Mouse (Mus musculus): ENCODE data around the gene Bmp6.

The Bmp6 gene

DNA sequence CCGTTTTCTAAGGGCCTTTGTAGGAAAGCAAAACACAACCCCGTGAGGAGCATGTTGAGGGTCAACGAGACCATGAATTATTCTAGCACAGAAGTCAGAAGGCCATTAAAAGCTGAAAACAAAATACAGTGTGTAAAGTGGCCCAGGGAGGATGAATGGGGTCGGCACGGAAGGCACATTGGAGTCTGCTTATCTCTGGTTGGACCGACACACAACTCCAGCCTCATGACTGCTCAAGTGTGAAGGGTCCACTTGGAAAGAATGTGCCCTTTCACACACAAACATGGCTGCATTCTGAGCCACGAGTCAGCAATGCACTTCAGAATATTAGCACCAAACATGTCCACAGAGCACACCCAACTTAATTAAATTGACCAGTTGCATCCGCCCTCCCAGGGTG is 84.8 kb downstream of the Bmp6 start:
- DNase-seq (ENCODE audit: low spot score in 2 of 2), result no peak

GRCm38 (mm10) chr13:38430075-38430474 is 85.2 kb downstream of the Bmp6 start:
- DNase-seq (ENCODE audit: low spot score in 2 of 2), result no peak

DNA sequence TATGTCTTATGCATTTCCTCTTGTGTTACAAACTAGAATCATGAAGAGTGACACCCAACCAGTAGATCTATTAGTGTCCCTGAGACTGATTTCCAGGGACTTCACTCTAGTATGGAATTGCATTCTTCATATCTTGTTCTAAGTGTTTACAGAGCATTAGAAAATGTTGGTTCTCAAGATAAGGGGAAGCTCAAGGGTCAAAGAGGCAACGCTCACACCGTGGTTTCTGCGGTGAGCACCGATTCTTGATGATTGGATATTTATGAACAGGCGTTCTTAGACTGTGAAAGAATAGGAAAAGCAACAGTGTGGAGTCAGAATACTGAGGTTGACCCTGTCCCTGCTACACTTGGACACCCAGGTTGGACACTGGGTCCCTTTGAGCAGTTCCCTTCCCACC is 89.9 kb downstream of the Bmp6 start:
- DNase-seq (ENCODE audit: low spot score in 2 of 2), result no peak

DNA sequence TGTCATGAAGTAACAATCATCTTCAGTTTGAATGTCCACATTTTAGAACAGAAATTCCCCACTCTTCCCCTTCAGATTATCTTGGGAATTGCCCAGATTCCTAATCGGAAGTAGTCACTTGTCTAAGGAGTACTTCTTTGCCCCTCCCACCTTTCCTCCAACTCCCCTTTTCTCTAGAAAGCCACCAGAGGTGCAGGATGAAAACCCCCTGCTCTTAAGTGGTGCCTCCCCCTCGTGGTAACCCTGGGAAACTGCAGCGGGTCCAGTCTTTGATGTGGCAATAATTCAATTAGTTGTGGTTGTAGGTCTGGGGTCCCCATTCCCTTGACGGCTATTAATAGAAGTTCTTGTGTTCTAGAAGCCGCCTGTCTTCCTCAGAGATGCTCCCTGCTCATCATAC is 93.0 kb downstream of the Bmp6 start:
- no peak for DNase-seq (ENCODE audit: low spot score in 2 of 2)

GRCm38 (mm10) chr13:38440240-38440639 is 95.3 kb downstream of the Bmp6 start:
- no peak for DNase-seq (ENCODE audit: low spot score in 2 of 2)

DNA sequence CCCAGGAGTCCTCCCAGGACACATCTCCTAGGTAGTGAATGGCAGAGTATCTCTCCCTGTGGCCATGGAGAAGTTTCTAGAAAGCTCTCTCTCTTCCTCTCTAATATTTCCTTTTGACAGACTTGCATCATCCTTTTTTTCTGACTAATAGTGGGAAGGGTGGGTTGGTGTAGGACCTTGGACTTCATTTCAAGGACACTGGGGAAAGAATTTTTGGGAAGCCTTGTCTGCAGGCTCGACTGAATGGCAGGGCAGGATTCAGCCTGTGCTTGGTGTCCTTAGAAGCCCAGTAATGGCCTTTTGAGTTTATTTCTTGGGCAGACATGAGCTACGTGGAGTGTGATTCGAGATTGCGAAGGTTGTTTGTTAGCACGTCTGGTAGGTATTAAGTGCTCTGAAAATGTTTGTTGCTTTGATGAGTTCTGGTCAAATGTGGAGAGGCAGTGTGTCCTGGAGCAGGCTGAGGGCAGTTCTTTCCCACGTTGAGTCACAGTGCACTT is 103.7 kb downstream of the Bmp6 start:
- DNase-seq (ENCODE audit: low spot score in 2 of 2), result no peak

DNA sequence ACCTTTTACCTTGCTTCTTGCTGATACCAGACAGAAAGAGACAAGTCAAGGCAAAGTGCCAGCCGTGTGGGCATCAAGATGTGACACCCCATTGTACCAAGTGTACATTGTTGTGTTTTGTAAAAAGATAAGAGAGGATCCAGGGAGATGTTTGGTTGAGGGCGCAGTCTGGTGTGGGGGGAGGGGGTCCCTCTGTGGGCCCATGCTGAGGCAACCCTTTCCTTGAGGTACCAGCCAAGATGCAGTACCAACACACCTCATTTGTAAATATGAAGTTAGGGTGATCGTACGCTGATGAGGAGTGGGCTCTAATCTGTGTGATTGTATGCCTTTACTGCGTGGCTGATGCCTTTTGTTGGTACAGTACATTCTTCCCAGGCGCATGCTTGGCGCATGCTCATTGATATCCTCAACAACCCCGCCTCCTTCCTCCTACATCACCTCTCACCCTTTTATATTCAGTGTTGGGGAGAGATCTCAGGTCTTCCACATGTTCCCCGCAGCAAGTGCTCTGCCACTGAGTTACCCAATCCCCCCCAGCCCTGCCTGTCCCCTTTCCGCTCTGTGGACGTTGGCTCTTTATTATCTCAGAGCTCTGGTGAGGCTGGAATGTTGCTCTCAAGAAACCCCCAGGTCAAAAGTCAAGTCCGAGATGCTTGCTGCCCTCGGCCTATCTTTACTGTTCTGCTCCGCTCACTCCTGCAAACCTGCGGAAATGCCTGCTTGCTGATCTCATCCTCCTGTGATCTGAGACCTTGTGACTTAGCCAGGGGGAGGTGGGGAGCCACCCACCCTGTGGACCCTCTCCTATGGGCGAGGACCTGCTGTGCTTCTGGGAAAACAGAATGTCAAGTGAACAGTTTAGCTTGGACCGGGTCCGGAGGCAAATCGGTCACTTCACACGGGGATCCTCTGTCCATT is 105.4 kb downstream of the Bmp6 start:
- no peak for DNase-seq (ENCODE audit: low spot score in 2 of 2)

DNA sequence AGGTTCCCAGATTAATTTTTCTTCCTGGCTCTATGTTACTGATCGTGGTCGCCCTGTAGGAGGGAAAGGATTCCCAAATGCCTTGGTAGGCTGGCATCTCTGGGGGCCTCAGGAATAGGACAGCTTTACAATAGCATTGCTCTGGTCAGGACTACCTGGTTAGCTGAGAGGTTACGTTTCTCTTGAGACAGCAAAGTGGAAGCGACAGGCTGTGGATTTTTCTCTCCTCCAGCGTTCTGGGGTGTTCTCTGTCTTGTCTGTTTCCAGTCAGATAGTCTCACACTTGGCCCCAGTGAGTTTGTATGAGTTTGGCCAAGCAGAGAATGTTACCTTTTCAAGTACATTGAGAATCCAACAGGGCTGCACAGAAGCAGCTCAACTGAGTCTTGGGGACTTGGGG is 106.5 kb downstream of the Bmp6 start:
- no peak for DNase-seq (ENCODE audit: low spot score in 2 of 2)

DNA sequence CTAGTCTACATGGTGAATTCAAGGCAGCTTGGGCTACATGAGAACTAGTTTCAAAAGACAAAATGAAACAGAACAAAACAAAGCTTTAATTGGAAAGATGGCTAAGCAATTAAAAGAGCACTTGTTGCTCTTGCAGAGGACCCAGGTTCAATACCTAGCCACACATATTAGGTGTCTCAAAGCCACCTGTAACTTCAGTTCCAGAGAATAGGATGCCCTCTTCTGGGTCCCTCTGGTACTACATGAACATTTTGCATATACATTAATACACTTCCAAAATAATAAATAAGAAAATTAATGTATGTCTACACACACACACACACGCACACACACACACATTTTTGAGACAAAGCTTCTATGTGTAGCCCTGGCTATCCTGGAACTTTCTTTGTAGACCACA is 118.5 kb downstream of the Bmp6 start:
- DNase-seq (ENCODE audit: low spot score in 2 of 2), result no peak

DNA sequence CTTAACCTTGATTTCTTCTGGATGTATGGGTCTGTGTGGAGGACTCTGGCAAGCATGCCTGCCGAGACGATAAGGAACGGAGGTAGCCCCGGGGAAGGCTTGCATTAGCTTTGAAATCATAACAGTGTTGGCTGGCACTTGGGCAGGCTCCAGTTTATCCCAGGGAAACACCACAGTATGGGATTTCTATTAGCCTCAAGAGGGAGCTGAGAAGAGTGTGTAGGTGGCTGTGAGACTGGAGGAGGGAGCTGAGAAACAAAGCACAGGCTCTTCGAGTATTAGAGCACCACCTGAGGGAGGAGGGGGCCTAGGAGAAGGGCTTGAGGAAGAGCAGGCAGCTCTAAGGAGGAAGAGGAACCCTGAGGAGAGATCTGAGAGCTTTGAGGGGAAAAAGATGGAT is 126.0 kb downstream of the Bmp6 start:
- no peak for DNase-seq (ENCODE audit: low spot score in 2 of 2)

DNA sequence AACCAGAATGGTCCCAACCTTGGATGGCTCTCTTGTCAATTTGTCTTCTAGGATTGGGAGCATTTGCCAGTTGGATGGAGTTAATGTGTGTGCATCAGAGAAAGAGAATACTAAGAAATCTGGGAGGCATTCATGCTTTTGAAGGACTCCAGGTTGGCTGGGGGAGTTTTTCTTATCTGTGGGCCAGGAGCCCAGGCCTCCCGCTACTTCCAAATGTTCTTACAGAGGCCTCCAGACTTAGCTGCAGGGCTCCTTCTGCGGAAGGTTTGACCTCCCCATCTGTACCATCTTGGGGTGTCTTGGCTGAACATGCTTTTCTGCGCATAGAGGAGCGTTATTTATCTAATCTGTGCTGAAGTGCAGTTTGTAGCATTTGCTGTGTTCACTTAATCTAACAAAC is 127.7 kb downstream of the Bmp6 start:
- DNase-seq (ENCODE audit: low spot score in 2 of 2), result no peak

DNA sequence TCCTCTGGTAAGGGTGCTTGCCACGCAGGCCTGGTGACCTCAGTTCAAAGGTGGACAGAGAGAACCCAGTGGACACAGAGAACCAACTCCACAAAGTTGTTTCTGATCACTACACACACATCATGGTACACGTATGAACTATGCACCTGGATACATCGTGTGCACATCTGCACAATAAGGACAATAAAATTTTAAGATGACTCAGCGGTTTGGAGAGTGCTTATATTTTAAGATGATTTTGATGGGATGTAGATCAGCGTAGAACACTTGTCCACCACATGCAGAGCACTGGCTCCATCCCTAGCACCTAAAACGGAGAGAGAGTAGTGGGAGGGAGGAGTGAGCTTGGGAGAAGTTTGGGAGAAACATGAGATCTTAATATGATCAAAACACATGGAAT is 128.6 kb downstream of the Bmp6 start:
- DNase-seq (ENCODE audit: low spot score in 2 of 2), result no peak

- no peak for DNase-seq (ENCODE audit: low spot score in 2 of 2)
Measured at GRCm38 (mm10) chr13:38476936-38477335, 132.0 kb downstream of the Bmp6 start.

- no peak for DNase-seq (ENCODE audit: low spot score in 2 of 2)
Measured at GRCm38 (mm10) chr13:38481021-38481420, 136.1 kb downstream of the Bmp6 start.

DNA sequence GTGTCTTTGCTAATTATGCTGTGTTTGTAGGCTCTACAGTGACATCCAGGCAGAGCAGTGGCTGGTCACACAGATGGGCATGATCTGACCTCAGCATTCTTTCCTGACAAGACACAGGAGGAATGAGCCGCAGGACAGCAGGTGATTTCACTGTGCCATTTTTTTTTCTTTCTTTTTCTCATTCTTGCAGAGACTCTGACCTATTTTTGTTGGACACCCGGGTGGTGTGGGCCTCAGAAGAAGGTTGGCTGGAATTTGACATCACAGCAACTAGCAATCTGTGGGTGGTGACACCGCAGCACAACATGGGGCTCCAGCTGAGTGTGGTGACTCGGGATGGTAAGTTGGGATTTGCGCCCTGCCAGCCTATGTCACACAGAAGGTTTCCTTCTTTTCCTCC is 139.8 kb downstream of the Bmp6 start:
- DNase-seq (ENCODE audit: low spot score in 2 of 2), result no peak

- DNase-seq (ENCODE audit: low spot score in 2 of 2), result no peak
Measured at GRCm38 (mm10) chr13:38486767-38487166, 141.9 kb downstream of the Bmp6 start.

GRCm38 (mm10) chr13:38496715-38497114 is 151.8 kb downstream of the Bmp6 start:
- DNase-seq (ENCODE audit: low spot score in 2 of 2), result no peak

DNA sequence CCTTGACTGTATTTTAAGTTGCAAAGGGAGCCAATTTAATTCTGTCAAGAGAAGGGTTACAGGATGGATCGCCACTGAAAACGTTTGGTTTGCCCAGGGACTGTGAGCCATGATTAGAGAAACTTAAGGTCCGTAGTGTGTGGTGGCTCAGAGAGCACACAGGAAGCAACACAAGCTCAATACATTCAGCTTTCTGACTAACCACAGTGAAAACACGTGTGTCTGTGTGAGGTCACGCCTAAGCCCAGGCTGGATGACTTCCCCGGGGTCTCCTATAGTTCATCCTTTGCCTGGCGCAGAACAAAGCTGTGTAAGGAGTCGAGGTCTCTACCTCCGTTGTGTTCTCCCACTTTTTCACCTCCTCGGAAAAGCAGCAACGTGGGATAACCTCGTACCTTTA is 156.4 kb downstream of the Bmp6 start:
- DNase-seq (ENCODE audit: low spot score in 2 of 2), result no peak

DNA sequence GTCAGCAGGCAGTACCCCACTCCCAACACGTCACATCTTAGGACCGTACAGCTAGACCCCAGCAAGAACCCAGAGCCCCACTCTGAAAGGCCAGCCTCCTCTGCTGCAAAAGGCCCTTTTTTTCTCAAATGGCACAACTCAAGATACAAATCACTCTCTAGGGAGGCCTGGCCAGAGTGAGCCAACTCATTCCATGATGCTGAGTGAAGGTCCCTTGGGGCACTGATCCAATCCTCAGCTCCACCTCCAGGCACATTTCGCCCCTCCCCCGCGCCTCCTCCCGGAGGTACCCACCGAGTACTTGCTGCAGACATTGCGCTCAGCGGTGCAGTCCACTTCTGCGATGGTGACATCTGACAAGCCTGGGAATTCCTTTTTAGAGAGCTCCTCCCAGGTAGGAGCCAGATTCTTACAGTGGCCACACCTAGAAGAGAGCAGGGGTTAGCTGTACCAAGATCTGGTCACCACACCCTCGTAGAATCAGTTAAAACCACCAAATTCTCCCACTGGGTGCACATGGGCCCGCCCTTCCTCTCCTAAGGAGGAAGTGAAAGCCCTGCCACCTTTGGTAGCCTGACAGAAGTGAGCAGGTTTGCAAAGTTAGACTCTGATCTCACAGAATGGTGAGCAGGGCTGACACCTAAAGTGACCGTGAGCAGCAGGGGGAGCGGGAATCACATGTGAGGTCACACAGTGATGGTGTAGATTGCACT is 158.4 kb downstream of the Bmp6 start:
- no peak for DNase-seq (ENCODE audit: low spot score in 2 of 2)

DNA sequence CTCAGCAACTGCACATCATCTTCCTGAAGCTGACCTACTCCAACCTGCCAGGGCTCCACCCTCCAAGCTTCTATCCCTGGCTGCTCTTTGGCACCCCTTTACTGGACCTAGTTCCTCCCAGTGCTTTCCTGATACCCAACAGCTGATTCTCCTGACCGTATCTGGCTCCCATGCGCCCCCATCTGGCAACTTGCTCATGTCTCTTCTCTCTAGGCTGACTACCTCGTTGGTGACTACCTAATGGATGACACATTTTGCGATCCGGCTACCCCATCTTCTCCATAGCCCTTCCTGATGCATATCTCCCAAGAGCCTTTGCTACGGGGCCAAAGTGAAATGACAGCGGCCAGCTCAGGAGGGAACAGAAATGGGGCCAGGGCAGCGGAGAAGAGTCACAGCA is 161.4 kb downstream of the Bmp6 start:
- DNase-seq (ENCODE audit: low spot score in 2 of 2), result peak in 1 of 2 experiments; percentile 32

- no peak for DNase-seq (ENCODE audit: low spot score in 2 of 2)
Measured at GRCm38 (mm10) chr13:38506936-38507335, 162.0 kb downstream of the Bmp6 start.

GRCm38 (mm10) chr13:38509681-38510341 is 164.9 kb downstream of the Bmp6 start:
- DNase-seq (ENCODE audit: low spot score in 2 of 2), result no peak
